ENCODE assay signal across 26 mouse cellular contexts in genomic region chr14:120845172-120845571, GRCm38 (mm10).
A peak's percentile ranks its signal among the peaks of the same experiment; 100 is the strongest.
DNase-seq lines count a peak whose midpoint lies in the region; ATAC-seq lines count a peak whose summit lies in the region.
"Had no signal": no experiment of that assay in that cellular context is flagged by ENCODE, and none has a peak within 500 bp of the region (broad histone marks: within the 10 kb centered on the region; RNA-seq: fewer than 3 reads in every experiment).

No protein-coding gene starts in this region.

- no peak overlapping the region for H3K4me3 ChIP-seq in heart, embryonic 10.5 days
- no peak overlapping the region for H3K4me3 ChIP-seq in heart, embryonic 13.5 days
- H3K4me3 ChIP-seq: embryonic facial prominence, embryonic 13.5 days; embryonic facial prominence, embryonic 15.5 days; erythroblast, embryonic 14.5 days; forebrain, embryonic 10.5 days; forebrain, embryonic 12.5 days had no signal

- H3K27me3 ChIP-seq in heart, embryonic 10.5 days (ENCODE audit: insufficient read depth, poor library complexity, severe bottlenecking), result no peaks in the 10 kb centered on the region
- no peaks in the 10 kb centered on the region for H3K27me3 ChIP-seq in heart, embryonic 13.5 days (replicated peaks)
- H3K27me3 ChIP-seq: CH12.LX; embryonic facial prominence, embryonic 13.5 days; embryonic facial prominence, embryonic 15.5 days; forebrain, embryonic 12.5 days had no signal

- ATAC-seq in heart, embryonic 13.5 days (ENCODE audit: extremely low read depth, insufficient number of reproducible peaks, low FRiP score, low TSS enrichment), result no peak
- ATAC-seq: CD4-positive, CD25-positive, alpha-beta regulatory T cell, adult 4 months; forebrain, embryonic 14.5 days; forebrain, embryonic 16.5 days had no signal

- 81% methylated on average over 2 of the region's 2 CpGs for WGBS in heart, embryonic 10.5 days
- WGBS in heart, embryonic 13.5 days, result 71% methylated on average over 2 of the region's 2 CpGs

- H3K27ac ChIP-seq in heart, embryonic 10.5 days, result peak overlapping the region; percentile 44; the same call in 1 of the 2 replicates
- peak overlapping the region; percentile 85 for H3K27ac ChIP-seq in heart, embryonic 13.5 days (replicated peaks)
- H3K27ac ChIP-seq: embryonic facial prominence, embryonic 13.5 days; forebrain, embryonic 10.5 days; forebrain, embryonic 12.5 days had no signal

- H3K9me3 ChIP-seq in heart, embryonic 10.5 days, result no peaks in the 10 kb centered on the region
- no peaks in the 10 kb centered on the region for H3K9me3 ChIP-seq in heart, embryonic 13.5 days
- H3K9me3 ChIP-seq: embryonic facial prominence, embryonic 13.5 days; embryonic facial prominence, embryonic 15.5 days; forebrain, embryonic 10.5 days; forebrain, embryonic 12.5 days had no signal

- no peak for DNase-seq in heart, embryonic 10.5 days (ENCODE audit: low spot score)
- DNase-seq in heart, postnatal 4 days, result no peak
- no peak for DNase-seq in heart, adult 9 months (ENCODE audit: low spot score in 2 of 2)
- DNase-seq in ZHBTc4 (ENCODE audit: low read depth, low spot score), result peak; percentile 52
- DNase-seq in gastrocnemius, adult 8-10 months (ENCODE audit: low spot score in 2 of 2), result no peak
- DNase-seq: adrenal gland, adult 2 months; adrenal gland, postnatal 10 days; adrenal gland, postnatal 25 days; B cell, adult 2 months; cerebellum, adult 11 months; cerebellum, adult 18-20 months; cerebellum, adult 8-10 months; cerebellum, adult 9-11 months; cerebellum, postnatal 14 days; cerebellum, postnatal 36 days; embryo, embryonic 11 days had no signal

- H3K9ac ChIP-seq in heart, embryonic 13.5 days, result no peak overlapping the region
- H3K9ac ChIP-seq: embryonic facial prominence, embryonic 13.5 days; embryonic facial prominence, embryonic 15.5 days; forebrain, embryonic 12.5 days had no signal

- no peak overlapping the region for H3K4me2 ChIP-seq in heart, embryonic 13.5 days
- H3K4me2 ChIP-seq: embryonic facial prominence, embryonic 13.5 days; embryonic facial prominence, embryonic 15.5 days; forebrain, embryonic 12.5 days had no signal

- H3K36me3 ChIP-seq in heart, embryonic 10.5 days, result no peaks in the 10 kb centered on the region
- no peaks in the 10 kb centered on the region for H3K36me3 ChIP-seq in heart, embryonic 13.5 days
- H3K36me3 ChIP-seq: embryonic facial prominence, embryonic 13.5 days; embryonic facial prominence, embryonic 15.5 days; forebrain, embryonic 10.5 days; forebrain, embryonic 12.5 days had no signal

- peaks cover 57% of the 10 kb centered on the region for H3K4me1 ChIP-seq in heart, embryonic 10.5 days
- H3K4me1 ChIP-seq in heart, embryonic 13.5 days, result peaks cover 51% of the 10 kb centered on the region
